Mouse (Mus musculus): ENCODE measurements at regions not wholly inside any gene's neighbourhood (a gene's known extent, or its start where the extent isn't known, plus 50 kb on each side); places are given as distances from the start of the nearest gene placed in this dataset.

- Histone ChIP-seq H3K9me3 (replicated peaks) (0 out of 2 replicates have a peak, but pooled peaks cover 2% of the 10 kb centered on the region), H3K4me3 (no peak overlapping the region), H3K27ac (ENCODE audit: poor library complexity, severe bottlenecking) (no peak overlapping the region), H3K4me1 (replicated peaks) (no peaks in the 10 kb centered on the region), H3K36me3 (no peaks in the 10 kb centered on the region), H3K27me3 (replicated peaks) (no peaks in the 10 kb centered on the region), H3K4me2 (no peak overlapping the region), H3K9ac (no peak overlapping the region)
- 42% methylated on average over 7 of the region's 7 CpGs for WGBS
- ATAC-seq (ENCODE audit: insufficient number of reproducible peaks, low FRiP score) = no peak
Measured at GRCm38 (mm10) chr3:56302346-56303185, 119.1 kb upstream of the Nbea start.

- 79% methylated on average over 1 of the region's 1 CpGs for WGBS
- Histone ChIP-seq H3K4me2 (no peak overlapping the region), H3K27me3 (replicated peaks) (no peaks in the 10 kb centered on the region), H3K4me3 (no peak overlapping the region), H3K9ac (no peak overlapping the region), H3K9me3 (replicated peaks) (0 out of 2 replicates have a peak, but pooled peaks cover 2% of the 10 kb centered on the region), H3K27ac (ENCODE audit: poor library complexity, severe bottlenecking) (no peak overlapping the region), H3K36me3 (no peaks in the 10 kb centered on the region), H3K4me1 (replicated peaks) (no peaks in the 10 kb centered on the region)
- no peak for ATAC-seq (ENCODE audit: insufficient number of reproducible peaks, low FRiP score)
Measured at GRCm38 (mm10) chr3:56300769-56301168, 117.3 kb upstream of the Nbea start.

- Histone ChIP-seq H3K27ac (ENCODE audit: poor library complexity, severe bottlenecking) (no peak overlapping the region), H3K4me1 (replicated peaks) (no peaks in the 10 kb centered on the region), H3K4me2 (no peak overlapping the region), H3K9me3 (replicated peaks) (no peaks in the 10 kb centered on the region), H3K4me3 (no peak overlapping the region), H3K9ac (no peak overlapping the region), H3K36me3 (no peaks in the 10 kb centered on the region), H3K27me3 (replicated peaks) (no peaks in the 10 kb centered on the region)
- ATAC-seq (ENCODE audit: insufficient number of reproducible peaks, low FRiP score) = no peak
- 84% methylated on average over 7 of the region's 7 CpGs for WGBS
Measured at GRCm38 (mm10) chr3:56295578-56295977, 112.1 kb upstream of the Nbea start.

GRCm38 (mm10) chr3:56281507-56281906 is 98.0 kb upstream of the Nbea start:
- H3K27ac ChIP-seq (ENCODE audit: poor library complexity, severe bottlenecking) = no peak overlapping the region
- no peak overlapping the region for H3K4me3 ChIP-seq
- no peak overlapping the region for H3K9ac ChIP-seq
- H3K4me1 ChIP-seq (replicated peaks) = no peaks in the 10 kb centered on the region
- H3K27me3 ChIP-seq (replicated peaks) = no peaks in the 10 kb centered on the region
- H3K36me3 ChIP-seq = no peaks in the 10 kb centered on the region
- ATAC-seq (ENCODE audit: insufficient number of reproducible peaks, low FRiP score) = no peak
- no peak overlapping the region for H3K4me2 ChIP-seq
- WGBS = 80% methylated on average over 5 of the region's 5 CpGs
- H3K9me3 ChIP-seq (replicated peaks) = no peaks in the 10 kb centered on the region

GRCm38 (mm10) chr3:56280330-56280957 is 96.9 kb upstream of the Nbea start:
- Histone ChIP-seq H3K9ac (no peak overlapping the region), H3K9me3 (replicated peaks) (no peaks in the 10 kb centered on the region), H3K4me1 (replicated peaks) (no peaks in the 10 kb centered on the region), H3K27me3 (replicated peaks) (no peaks in the 10 kb centered on the region), H3K27ac (ENCODE audit: poor library complexity, severe bottlenecking) (no peak overlapping the region), H3K4me2 (no peak overlapping the region), H3K4me3 (no peak overlapping the region), H3K36me3 (no peaks in the 10 kb centered on the region)
- ATAC-seq (ENCODE audit: insufficient number of reproducible peaks, low FRiP score) = no peak
- WGBS = 80% methylated on average over 6 of the region's 6 CpGs

GRCm38 (mm10) chr3:56272587-56272986 is 89.1 kb upstream of the Nbea start:
- no peak for ATAC-seq (ENCODE audit: insufficient number of reproducible peaks, low FRiP score)
- no peak overlapping the region for H3K4me3 ChIP-seq
- H3K4me2 ChIP-seq = no peak overlapping the region
- no peak overlapping the region for H3K27ac ChIP-seq (ENCODE audit: poor library complexity, severe bottlenecking)
- H3K36me3 ChIP-seq = no peaks in the 10 kb centered on the region
- no peaks in the 10 kb centered on the region for H3K27me3 ChIP-seq (replicated peaks)
- H3K9me3 ChIP-seq (replicated peaks) = no peaks in the 10 kb centered on the region
- H3K9ac ChIP-seq = no peak overlapping the region
- 86% methylated on average over 3 of the region's 3 CpGs for WGBS
- no peaks in the 10 kb centered on the region for H3K4me1 ChIP-seq (replicated peaks)

GRCm38 (mm10) chr3:56270241-56270830 is 86.8 kb upstream of the Nbea start:
- Histone ChIP-seq H3K9ac (no peak overlapping the region), H3K4me1 (replicated peaks) (no peaks in the 10 kb centered on the region), H3K36me3 (no peaks in the 10 kb centered on the region), H3K27ac (ENCODE audit: poor library complexity, severe bottlenecking) (no peak overlapping the region), H3K9me3 (replicated peaks) (no peaks in the 10 kb centered on the region), H3K4me3 (no peak overlapping the region), H3K27me3 (replicated peaks) (no peaks in the 10 kb centered on the region), H3K4me2 (no peak overlapping the region)
- no peak for ATAC-seq (ENCODE audit: insufficient number of reproducible peaks, low FRiP score)
- 53% methylated on average over 6 of the region's 6 CpGs for WGBS

GRCm38 (mm10) chr3:56261800-56262561 is 78.5 kb upstream of the Nbea start:
- 78% methylated on average over 3 of the region's 3 CpGs for WGBS
- no peaks in the 10 kb centered on the region for H3K9me3 ChIP-seq (replicated peaks)
- H3K4me3 ChIP-seq = no peak overlapping the region

GRCm38 (mm10) chr3:56256271-56256670 is 72.8 kb upstream of the Nbea start:
- WGBS = 56% methylated on average over 5 of the region's 5 CpGs
- ATAC-seq (ENCODE audit: insufficient number of reproducible peaks, low FRiP score) = no peak

More at GRCm38 (mm10) chr3:56261800-56262561, 78.5 kb upstream of the Nbea start:
- Histone ChIP-seq H3K4me1 (replicated peaks) (no peaks in the 10 kb centered on the region), H3K36me3 (no peaks in the 10 kb centered on the region), H3K27ac (ENCODE audit: poor library complexity, severe bottlenecking) (no peak overlapping the region), H3K4me2 (no peak overlapping the region), H3K27me3 (replicated peaks) (no peaks in the 10 kb centered on the region), H3K9ac (no peak overlapping the region)
- no peak for ATAC-seq (ENCODE audit: insufficient number of reproducible peaks, low FRiP score)

GRCm38 (mm10) chr3:56244370-56244769 is 60.9 kb upstream of the Nbea start:
- Histone ChIP-seq H3K27ac (ENCODE audit: poor library complexity, severe bottlenecking) (no peak overlapping the region), H3K4me2 (no peak overlapping the region), H3K4me1 (replicated peaks) (peaks cover 3% of the 10 kb centered on the region), H3K27me3 (replicated peaks) (no peaks in the 10 kb centered on the region), H3K36me3 (no peaks in the 10 kb centered on the region), H3K9ac (no peak overlapping the region), H3K4me3 (no peak overlapping the region), H3K9me3 (replicated peaks) (0 out of 2 replicates have a peak, but pooled peaks cover 4% of the 10 kb centered on the region)
- WGBS = 44% methylated on average over 1 of the region's 1 CpGs
- ATAC-seq (ENCODE audit: insufficient number of reproducible peaks, low FRiP score) = no peak

More at GRCm38 (mm10) chr3:56256271-56256670, 72.8 kb upstream of the Nbea start:
- no peak overlapping the region for H3K4me3 ChIP-seq
- no peaks in the 10 kb centered on the region for H3K36me3 ChIP-seq
- no peaks in the 10 kb centered on the region for H3K4me1 ChIP-seq (replicated peaks)
- H3K9ac ChIP-seq = no peak overlapping the region
- H3K4me2 ChIP-seq = no peak overlapping the region
- no peaks in the 10 kb centered on the region for H3K9me3 ChIP-seq (replicated peaks)
- no peak overlapping the region for H3K27ac ChIP-seq (ENCODE audit: poor library complexity, severe bottlenecking)
- no peaks in the 10 kb centered on the region for H3K27me3 ChIP-seq (replicated peaks)

GRCm38 (mm10) chr3:56238228-56238627 is 54.7 kb upstream of the Nbea start:
- H3K4me3 ChIP-seq = no peak overlapping the region
- 81% methylated on average over 2 of the region's 2 CpGs for WGBS
- H3K4me1 ChIP-seq (replicated peaks) = peaks cover 4% of the 10 kb centered on the region
- H3K27me3 ChIP-seq (replicated peaks) = no peaks in the 10 kb centered on the region
- H3K9ac ChIP-seq = no peak overlapping the region
- H3K36me3 ChIP-seq = no peaks in the 10 kb centered on the region
- no peak overlapping the region for H3K27ac ChIP-seq (ENCODE audit: poor library complexity, severe bottlenecking)
- H3K9me3 ChIP-seq (replicated peaks) = 0 out of 2 replicates have a peak, but pooled peaks cover 4% of the 10 kb centered on the region
- no peak for ATAC-seq (ENCODE audit: insufficient number of reproducible peaks, low FRiP score)
- no peak overlapping the region for H3K4me2 ChIP-seq

Measured in heart, embryonic 12.5 days (tissue).